Mouse (Mus musculus): Measurements from ENCODE around the gene Ssu2. TPM values are rescaled to one million over a fixed set of nuclear protein-coding genes. Genes with fewer than 3 reads are reported as not detected.
A peak's percentile ranks its signal among the peaks of the same experiment; 100 is the strongest.

Gene Ssu2
- polyA plus RNA-seq (2021) = not detected

DNA sequence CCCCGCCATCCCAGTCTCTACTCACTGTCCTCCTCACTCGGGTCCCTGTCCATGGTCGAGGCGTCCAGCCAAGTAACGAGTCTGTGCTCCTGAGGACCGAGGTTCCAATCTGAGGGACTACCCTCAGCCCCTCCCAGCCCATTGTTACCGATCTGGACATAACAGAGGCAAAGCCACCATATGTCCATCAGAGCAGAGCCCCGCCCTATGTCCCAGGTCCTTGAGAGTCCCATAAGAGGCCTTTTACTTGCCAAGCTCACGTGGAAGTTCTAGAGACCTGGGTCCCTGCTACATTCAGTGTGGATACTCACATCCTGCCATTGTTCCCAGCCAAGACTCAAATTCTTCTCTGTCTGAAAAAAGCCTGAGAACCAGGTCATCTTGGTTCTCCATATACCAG lies at the start of gene Ssu2:
Ssu2 (minus strand) TSS at position 77 of the 400 bp plus-strand sequence.
- CTCF ChIA-PET = no interaction called here
- ATAC-seq (no peak), DNase-seq (ENCODE audit: low read depth, low spot score) (no peak)
- TF ChIP-seq CTCF (IDR thresholded peaks at IDR 0.05) = no peak
- POLR2A ChIA-PET = no interaction called here
- peaks cover 11% of the 10 kb centered on the region for H3K27me3 ChIP-seq
- in situ Hi-C loops (cut with MboI; ENCODE audit: low pct_unique_long_range_greater_than_20kb) = no loop called here

DNA sequence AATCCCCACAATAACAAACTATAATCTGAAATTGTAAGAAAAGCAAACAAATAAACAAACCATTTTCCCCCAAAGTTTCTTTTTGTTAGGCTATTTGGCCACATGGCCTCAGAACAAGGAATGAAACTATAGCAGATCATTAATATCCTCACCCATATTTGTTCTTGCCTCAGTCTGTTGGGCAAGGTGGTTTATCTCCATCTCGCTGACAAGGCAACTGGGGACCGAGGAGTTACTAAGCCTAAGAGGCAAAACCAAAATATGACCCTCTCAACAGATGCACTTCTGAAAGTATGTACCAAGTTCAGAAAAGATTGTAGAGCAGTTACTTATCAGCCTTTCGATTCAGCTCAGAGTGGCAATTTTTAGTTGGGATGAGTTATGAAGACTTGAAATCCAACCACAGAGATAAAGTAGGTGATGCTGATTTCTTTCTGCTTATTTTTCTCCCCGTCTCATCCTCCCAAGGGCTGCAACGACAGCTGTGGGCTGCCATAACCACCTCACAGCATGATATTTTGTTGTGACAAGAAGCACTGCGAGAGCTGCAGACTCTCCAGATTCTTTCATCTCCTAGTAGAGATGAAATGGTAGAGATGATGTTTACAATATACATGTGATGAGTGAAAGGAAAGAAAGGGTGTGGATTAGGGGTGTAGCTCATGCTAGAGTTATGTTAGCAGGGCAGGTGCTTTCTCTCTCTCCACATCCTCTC lies 38.4 kb upstream of the Ssu2 start:
- ATAC-seq = no peak
- POLR2A ChIA-PET = no interaction called here

DNA sequence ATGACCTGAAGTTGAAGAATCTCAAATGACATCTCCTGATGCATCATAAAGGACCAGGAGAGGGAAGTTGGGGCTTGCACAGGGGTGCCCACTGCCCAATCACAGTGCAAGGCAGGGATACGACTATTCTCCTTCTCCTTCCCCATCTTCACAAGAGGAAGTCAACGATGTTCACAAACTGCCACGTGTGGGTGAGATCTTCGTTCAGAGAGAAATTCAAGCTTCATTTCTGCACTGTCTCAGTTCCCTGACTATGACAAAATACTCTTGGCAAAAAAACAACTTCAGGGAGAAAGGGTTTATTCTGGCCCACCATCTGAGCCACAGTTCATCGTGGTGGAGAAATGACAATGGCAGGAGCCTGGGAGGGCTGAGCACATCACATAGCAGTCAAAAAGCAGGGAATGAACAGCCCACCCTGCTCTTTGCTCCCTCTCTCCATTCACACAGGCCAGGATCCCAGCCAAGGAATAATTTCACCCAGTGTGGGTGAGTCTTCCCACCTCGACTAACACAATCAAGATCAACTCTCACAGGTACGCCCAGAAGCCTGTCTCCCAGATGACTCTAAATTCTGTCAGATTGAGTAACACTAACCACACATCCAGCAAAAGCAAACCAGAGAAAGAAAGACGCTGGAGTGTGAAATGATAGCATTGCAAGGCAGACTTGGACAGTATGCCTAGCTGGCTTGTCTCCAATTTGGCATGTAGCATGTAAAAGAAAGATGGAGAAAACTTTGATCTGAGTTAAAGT lies 36.1 kb upstream of the Ssu2 start:
- in situ Hi-C loops (cut with MboI; ENCODE audit: low pct_unique_long_range_greater_than_20kb) = no loop called here
- no peak for TF ChIP-seq CTCF (IDR thresholded peaks at IDR 0.05)
- no peak for DNase-seq (ENCODE audit: low read depth, low spot score)
- ChIA-PET CTCF (interaction anchor here (1.2 kb wide), 1 partner anchor 16 kb away, joined by 4 read pairs; no protein-coding TSS in a partner anchor), POLR2A (no interaction called here)
- ATAC-seq = no peak
- H3K27me3 ChIP-seq = peaks cover 5% of the 10 kb centered on the region

More for the DNA sequence above, 38.4 kb upstream of the Ssu2 start:
- no peak for TF ChIP-seq CTCF (IDR thresholded peaks at IDR 0.05)
- no peaks in the 10 kb centered on the region for H3K27me3 ChIP-seq
- CTCF ChIA-PET = no interaction called here
- in situ Hi-C loops (cut with MboI; ENCODE audit: low pct_unique_long_range_greater_than_20kb) = no loop called here
- no peak for DNase-seq (ENCODE audit: low read depth, low spot score)

DNA sequence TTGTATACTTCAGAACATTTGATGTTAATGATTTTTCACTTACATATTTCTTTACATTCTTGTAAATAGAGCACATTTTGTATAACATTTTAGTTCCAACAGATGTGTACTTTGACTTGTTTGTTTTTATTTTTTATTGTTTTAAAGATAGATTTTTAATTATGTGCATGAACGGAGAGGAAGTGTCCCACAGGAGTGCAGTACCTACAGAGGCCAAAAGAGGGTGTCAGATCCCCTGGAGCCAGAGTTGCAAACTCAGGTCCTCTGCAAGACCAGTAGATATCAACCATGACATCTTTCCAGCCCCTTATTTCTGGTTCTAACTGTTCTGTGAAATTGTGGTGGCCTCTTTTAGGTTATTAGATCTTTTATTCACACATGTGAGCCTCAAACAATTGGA lies 33.1 kb upstream of the Ssu2 start:
- in situ Hi-C loops (cut with MboI; ENCODE audit: low pct_unique_long_range_greater_than_20kb) = no loop called here
- POLR2A ChIA-PET = no interaction called here
- peaks cover 5% of the 10 kb centered on the region for H3K27me3 ChIP-seq
- peak; percentile 17 for TF ChIP-seq CTCF (IDR thresholded peaks at IDR 0.05)
- DNase-seq (ENCODE audit: low read depth, low spot score) (no peak), ATAC-seq (no peak)
- CTCF ChIA-PET = no interaction called here

DNA sequence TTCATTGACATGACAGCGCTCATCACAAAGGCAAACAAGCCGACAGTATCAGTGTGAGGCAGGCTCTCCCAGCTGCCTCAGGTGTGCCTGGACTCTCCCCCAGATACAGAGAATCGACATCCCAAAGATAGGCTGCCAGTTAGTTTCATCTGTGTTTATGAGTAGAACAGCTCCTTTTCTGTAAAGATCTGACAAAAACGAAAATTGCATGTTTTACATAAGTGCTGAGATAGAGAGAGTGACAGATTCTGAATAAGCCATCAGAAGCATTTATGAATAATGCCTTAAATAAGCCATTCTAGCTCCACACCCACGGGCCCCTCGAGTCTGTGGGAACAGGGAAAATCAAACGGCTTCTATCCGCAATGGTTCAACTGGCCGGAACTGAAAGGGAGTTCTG lies 31.5 kb upstream of the Ssu2 start:
- in situ Hi-C loops (cut with MboI; ENCODE audit: low pct_unique_long_range_greater_than_20kb) = no loop called here
- peaks cover 5% of the 10 kb centered on the region for H3K27me3 ChIP-seq
- DNase-seq (ENCODE audit: low read depth, low spot score) = no peak
- POLR2A ChIA-PET = no interaction called here
- no peak for ATAC-seq
- no peak for TF ChIP-seq CTCF (IDR thresholded peaks at IDR 0.05)
- CTCF ChIA-PET = no interaction called here

DNA sequence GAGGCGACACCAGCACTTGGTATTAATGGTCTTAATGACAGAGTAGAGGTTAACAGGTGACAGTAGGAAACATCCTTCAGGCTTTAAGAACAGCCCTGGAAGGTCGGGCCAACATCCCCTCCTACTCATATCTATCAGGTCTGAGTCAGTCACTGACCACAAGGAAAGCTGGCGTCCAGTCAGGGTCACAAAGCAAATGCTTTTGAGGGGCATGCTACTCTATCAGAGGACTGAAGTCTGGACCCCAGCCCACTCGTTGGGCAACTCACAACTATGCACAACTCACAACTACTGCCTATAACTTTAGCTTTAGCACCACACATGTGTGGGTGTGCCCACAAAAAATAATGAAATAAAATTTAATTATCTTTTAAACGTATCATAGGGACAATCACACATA lies 16.3 kb upstream of the Ssu2 start:
- TF ChIP-seq CTCF (IDR thresholded peaks at IDR 0.05) = no peak
- ATAC-seq (no peak), DNase-seq (ENCODE audit: low read depth, low spot score) (no peak)
- ChIA-PET CTCF (no interaction called here), POLR2A (no interaction called here)
- in situ Hi-C loops (cut with MboI; ENCODE audit: low pct_unique_long_range_greater_than_20kb) = no loop called here
- H3K27me3 ChIP-seq = peaks cover 15% of the 10 kb centered on the region

DNA sequence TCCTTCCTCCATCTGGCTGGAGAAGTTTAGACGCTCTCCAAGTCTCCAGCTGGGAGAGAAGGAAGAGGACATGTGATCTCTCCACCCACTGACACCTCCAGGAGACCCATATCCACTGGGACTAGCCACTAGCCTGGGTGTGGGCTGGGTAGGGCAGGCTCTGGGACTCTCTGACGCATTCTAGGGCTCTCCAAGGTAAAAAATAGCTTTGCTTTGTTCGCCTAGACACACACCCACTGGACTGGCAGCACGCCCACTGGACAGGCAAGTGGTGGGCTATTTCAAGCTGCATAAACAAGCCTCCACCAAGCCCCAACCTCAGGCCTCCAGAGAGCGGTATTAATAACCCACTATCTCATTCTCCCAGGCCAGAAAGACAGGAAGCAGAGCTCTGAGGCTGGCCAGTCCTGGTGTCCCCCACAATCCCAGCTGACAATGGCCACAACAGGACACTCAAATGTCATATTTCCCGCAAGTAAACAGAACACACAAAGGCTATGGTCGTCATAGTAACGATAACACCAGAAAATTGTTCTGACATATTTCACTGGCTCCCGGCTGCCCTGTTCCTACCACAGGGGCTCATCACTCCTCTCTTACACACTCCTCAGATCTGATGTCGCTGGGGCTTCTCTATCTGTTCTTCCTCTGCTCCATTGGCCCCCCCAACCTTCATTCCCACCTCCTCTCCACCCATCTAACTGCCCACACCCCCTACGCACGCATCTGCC lies 14.3 kb upstream of the Ssu2 start:
- ChIA-PET POLR2A (no interaction called here), CTCF (no interaction called here)
- in situ Hi-C loops (cut with MboI; ENCODE audit: low pct_unique_long_range_greater_than_20kb) = no loop called here
- ATAC-seq (no peak), DNase-seq (ENCODE audit: low read depth, low spot score) (no peak)
- peaks cover 15% of the 10 kb centered on the region for H3K27me3 ChIP-seq
- no peak for TF ChIP-seq CTCF (IDR thresholded peaks at IDR 0.05)

DNA sequence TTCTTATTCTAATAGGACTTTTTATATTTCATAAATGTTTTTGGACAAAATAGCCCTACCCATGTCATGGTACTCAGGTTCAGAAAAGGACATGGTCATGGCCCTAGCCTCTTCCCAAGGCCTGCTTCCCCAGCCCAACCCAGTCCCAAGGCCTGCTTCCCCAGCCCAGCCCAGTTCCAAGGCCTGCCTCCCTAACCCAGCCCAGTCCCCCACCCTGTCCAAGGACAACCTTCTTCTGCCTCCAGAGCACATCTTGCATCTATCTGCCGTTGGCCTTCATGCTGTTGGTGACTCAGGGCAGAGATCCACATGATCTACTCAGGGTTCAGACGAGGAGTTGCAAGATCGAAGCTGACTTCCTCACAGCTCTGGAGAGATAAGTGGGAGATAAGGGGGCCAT lies 9.5 kb upstream of the Ssu2 start:
- POLR2A ChIA-PET = no interaction called here
- DNase-seq (ENCODE audit: low read depth, low spot score) = no peak
- no peak for ATAC-seq
- H3K27me3 ChIP-seq = peaks cover 22% of the 10 kb centered on the region
- in situ Hi-C loops (cut with MboI; ENCODE audit: low pct_unique_long_range_greater_than_20kb) = no loop called here
- no peak for TF ChIP-seq CTCF (IDR thresholded peaks at IDR 0.05)
- CTCF ChIA-PET = no interaction called here

DNA sequence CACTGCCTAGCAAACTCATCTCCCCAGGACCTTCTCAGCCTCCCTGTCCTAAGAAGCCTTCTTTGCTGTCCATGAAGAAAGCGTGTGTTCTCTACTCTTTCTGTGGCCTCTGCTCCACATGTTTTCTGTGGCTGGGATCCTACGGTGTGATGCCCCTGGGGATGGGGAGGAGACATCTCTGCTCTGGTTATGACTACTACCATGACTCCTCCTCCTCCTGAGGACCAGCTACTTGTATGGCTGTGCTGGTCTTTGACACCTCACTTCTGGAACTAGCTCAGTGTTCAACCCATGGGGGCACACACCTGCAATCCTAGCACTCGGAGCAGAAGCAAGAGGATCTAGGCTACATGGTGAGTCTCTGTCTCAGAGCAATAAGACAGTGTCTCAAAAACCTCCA lies 8.5 kb upstream of the Ssu2 start:
- ATAC-seq (no peak), DNase-seq (ENCODE audit: low read depth, low spot score) (no peak)
- peaks cover 27% of the 10 kb centered on the region for H3K27me3 ChIP-seq
- ChIA-PET POLR2A (interaction anchor here (0.6 kb wide), 1 partner anchor 558 kb away, joined by 5 read pairs; no protein-coding TSS in a partner anchor), CTCF (no interaction called here)
- TF ChIP-seq CTCF (IDR thresholded peaks at IDR 0.05) = no peak
- in situ Hi-C loops (cut with MboI; ENCODE audit: low pct_unique_long_range_greater_than_20kb) = no loop called here

DNA sequence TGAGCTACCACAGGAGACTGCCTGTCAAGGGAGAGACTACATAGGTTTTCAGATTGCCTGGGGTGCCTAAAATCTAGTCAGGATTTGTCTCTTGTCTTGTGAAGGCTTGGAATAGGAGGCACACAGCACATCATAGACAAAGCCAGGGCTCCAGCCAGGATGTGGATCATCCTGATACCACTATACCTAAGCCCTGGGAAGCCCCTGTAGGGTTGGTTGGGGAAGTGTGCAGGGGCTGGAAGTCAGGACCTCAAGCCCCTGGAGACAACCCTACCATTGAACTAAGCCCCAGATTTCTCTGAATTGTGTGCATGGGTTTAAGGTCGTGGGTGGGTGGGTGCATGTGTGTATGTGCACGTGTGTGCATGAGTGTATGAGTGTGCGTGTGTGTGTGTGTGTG lies 562 bp upstream of the Ssu2 start:
- ChIA-PET CTCF (no interaction called here), POLR2A (no interaction called here)
- no peak for TF ChIP-seq CTCF (IDR thresholded peaks at IDR 0.05)
- in situ Hi-C loops (cut with MboI; ENCODE audit: low pct_unique_long_range_greater_than_20kb) = no loop called here
- DNase-seq (ENCODE audit: low read depth, low spot score) = no peak
- no peak for ATAC-seq
- peaks cover 12% of the 10 kb centered on the region for H3K27me3 ChIP-seq

DNA sequence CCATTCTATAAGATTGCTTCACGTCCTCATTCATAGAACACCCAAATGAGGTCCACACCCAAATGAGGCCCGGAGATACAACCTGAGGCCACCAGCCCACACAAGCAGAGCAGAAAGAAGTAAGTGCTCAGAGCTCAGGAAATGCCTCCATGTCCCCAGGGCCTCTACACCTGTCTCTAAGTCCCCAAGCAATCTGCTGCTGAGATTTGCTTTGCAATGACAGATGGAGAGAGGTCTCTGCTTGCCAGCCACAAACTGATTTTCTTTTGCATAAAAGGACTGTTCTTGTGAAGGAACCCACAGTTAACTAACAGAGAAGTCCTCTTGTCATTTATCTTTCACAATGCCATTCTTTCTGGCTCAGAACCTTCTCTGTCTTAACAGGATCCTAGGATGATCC lies 1.6 kb downstream of the Ssu2 start:
- ATAC-seq (no peak), DNase-seq (ENCODE audit: low read depth, low spot score) (no peak)
- ChIA-PET POLR2A (no interaction called here), CTCF (interaction anchor here (1.1 to 2.4 kb wide), 2 partner anchors 12 to 24 kb away, joined by 3 to 7 read pairs; no protein-coding TSS in a partner anchor)
- in situ Hi-C loops (cut with MboI; ENCODE audit: low pct_unique_long_range_greater_than_20kb) = no loop called here
- TF ChIP-seq CTCF (IDR thresholded peaks at IDR 0.05) = no peak
- H3K27me3 ChIP-seq = peaks cover 3% of the 10 kb centered on the region

Data from Patski (cell line).